18 mouse cellular contexts compared by ENCODE assay signal in the genomic region with DNA sequence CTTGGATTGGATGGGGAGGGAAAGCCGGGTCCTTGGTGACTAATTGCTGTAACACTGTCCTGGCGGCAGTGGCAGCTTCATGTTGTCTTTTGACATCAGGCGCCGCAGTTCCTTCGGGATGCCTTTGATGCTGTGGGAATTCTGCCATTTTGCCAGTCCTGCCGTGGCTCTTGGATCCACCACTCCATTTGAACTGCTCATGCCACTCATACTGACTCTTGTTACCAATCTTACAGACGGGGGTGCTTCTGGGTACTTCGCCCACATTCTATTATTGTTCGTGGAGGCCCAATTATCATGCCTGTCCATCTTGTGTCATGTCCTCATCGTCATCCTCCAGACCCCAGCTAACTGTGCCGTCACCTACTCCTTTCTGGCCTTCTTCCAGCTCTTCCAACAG.
"Had no signal": no experiment of that assay in that cellular context is flagged by ENCODE, and none has a peak within 500 bp of the region (broad histone marks: within the 10 kb centered on the region; RNA-seq: fewer than 3 reads in every experiment).

No protein-coding gene starts in this region.

- H3K9me3 ChIP-seq: lung, embryonic 15.5 days; megakaryocyte, embryonic 14.5 days; midbrain, embryonic 10.5 days; neural tube, embryonic 12.5 days; neural tube, embryonic 15.5 days had no signal

- H3K4me1 ChIP-seq: lung, embryonic 15.5 days; megakaryocyte, embryonic 14.5 days; midbrain, embryonic 10.5 days; neural tube, embryonic 12.5 days; neural tube, embryonic 15.5 days had no signal

- H3K9ac ChIP-seq: liver, embryonic 14.5 days; lung, embryonic 15.5 days; neural tube, embryonic 12.5 days; neural tube, embryonic 15.5 days had no signal

- DNase-seq: kidney, postnatal 4 days; lung, adult 18-20 months; lung, postnatal 10 days; lung, postnatal 36 days; midbrain, embryonic 14.5 days; right cerebral cortex, adult 18-20 months; right cerebral cortex, postnatal 14 days; right cerebral cortex, postnatal 4 days; thymus, adult 2 months; thymus, postnatal 14 days; thymus, postnatal 4 days had no signal

- H3K4me2 ChIP-seq: lung, embryonic 15.5 days; neural tube, embryonic 12.5 days; neural tube, embryonic 15.5 days had no signal

- H3K4me3 ChIP-seq: lung, embryonic 15.5 days; megakaryocyte, embryonic 14.5 days; midbrain, embryonic 10.5 days; neural tube, embryonic 12.5 days; neural tube, embryonic 15.5 days had no signal

- H3K36me3 ChIP-seq: lung, embryonic 15.5 days; midbrain, embryonic 10.5 days; neural tube, embryonic 12.5 days; neural tube, embryonic 15.5 days had no signal

- H3K27ac ChIP-seq: liver, embryonic 14.5 days; lung, embryonic 15.5 days; midbrain, embryonic 10.5 days; neural tube, embryonic 12.5 days; neural tube, embryonic 15.5 days; stomach, postnatal 0 days had no signal

- H3K27me3 ChIP-seq: lung, embryonic 15.5 days; megakaryocyte, embryonic 14.5 days; neural tube, embryonic 12.5 days; neural tube, embryonic 15.5 days had no signal
